ENCODE assay signal across 14 mouse cellular contexts in the genomic region with DNA sequence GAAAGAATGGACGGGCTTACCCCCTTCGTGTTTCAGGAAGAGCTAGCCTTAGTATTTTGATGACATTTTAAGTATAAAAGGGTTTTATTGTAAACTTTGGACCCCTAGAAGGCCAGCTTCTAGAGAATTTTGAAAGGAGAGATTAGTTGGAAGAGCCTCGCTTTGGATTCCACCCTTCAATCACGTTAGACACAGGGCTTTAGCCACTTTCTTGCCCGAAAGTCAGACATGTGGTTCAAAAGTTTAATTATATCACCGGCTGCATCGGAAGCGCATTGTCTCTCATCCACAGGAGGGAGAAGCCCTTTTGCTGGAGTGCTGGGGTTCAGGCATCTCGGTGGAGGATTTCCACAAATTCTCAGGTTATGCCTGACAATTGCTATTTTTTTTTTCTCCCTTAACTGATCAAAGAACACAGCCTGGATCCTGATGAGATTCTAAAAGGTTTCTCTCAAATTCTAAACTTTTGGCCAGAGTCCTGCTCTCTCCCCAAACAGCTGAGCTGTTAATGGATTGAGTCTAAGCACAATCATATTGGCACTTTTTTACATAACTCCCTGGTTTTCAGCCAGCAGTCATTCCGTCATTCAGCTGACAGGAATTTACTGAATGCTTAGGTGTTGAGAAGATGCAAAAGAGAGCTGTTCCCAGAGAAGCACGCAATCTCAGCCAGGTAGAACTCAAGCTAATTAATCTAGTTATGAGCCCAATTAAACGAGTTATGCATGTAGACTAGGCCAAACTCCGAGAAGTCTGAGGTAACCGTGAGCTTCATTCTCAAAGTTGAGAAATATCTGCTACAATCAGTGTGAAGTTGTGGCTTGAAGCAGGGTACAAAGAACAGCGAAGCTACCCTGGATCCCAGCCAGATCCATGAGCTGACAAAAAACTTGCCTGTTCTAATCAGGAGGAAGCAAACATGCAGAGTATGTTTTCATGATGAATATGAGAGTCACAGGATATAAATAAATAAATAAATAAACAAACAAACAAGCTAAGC.
A peak's percentile ranks its signal among the peaks of the same experiment; 100 is the strongest.
DNase-seq lines count a peak whose midpoint lies in the region; ATAC-seq and TF ChIP-seq lines count a peak whose summit lies in the region.
"Had no signal": no experiment of that assay in that cellular context is flagged by ENCODE, and none has a peak within 500 bp of the region (broad histone marks: within the 10 kb centered on the region; RNA-seq: fewer than 3 reads in every experiment).

No protein-coding gene starts in this region.

- no peak overlapping the region for H3K4me3 ChIP-seq in kidney, adult 2 months (ENCODE audit: insufficient read depth, low read depth, low read length)
- H3K4me3 ChIP-seq in midbrain, embryonic 10.5 days, result peak overlapping the region; percentile 31; the same call in 1 of the 2 replicates
- H3K4me3 ChIP-seq in midbrain, postnatal 0 days (ENCODE audit: low read depth, low read length), result no peak overlapping the region
- no peak overlapping the region for H3K4me3 ChIP-seq in forebrain, embryonic 15.5 days
- no peak overlapping the region for H3K4me3 ChIP-seq in intestine, embryonic 16.5 days (ENCODE audit: low read length)
- H3K4me3 ChIP-seq in cerebellum, adult 2 months (replicated peaks; ENCODE audit: insufficient read depth, low read depth, low read length), result no peak overlapping the region
- H3K4me3 ChIP-seq: midbrain, embryonic 12.5 days; neural tube, embryonic 13.5 days had no signal

- no peak overlapping the region for H3K27ac ChIP-seq in kidney, adult 2 months (ENCODE audit: insufficient read depth, low read depth, low read length)
- no peak overlapping the region for H3K27ac ChIP-seq in midbrain, embryonic 10.5 days (replicated peaks)
- H3K27ac ChIP-seq in midbrain, postnatal 0 days (ENCODE audit: low read depth, low read length), result no peak overlapping the region
- no peak overlapping the region for H3K27ac ChIP-seq in forebrain, embryonic 15.5 days (replicated peaks)
- H3K27ac ChIP-seq in intestine, embryonic 16.5 days (ENCODE audit: low read length), result no peak overlapping the region
- no peak overlapping the region for H3K27ac ChIP-seq in cerebellum, adult 2 months (ENCODE audit: insufficient read depth, low read length)
- H3K27ac ChIP-seq: midbrain, embryonic 12.5 days; neural tube, embryonic 13.5 days had no signal

- 56% methylated on average over 15 of the region's 15 CpGs for WGBS in kidney, adult 2 months
- WGBS in midbrain, embryonic 10.5 days, result 20% methylated on average over 15 of the region's 15 CpGs
- WGBS in midbrain, postnatal 0 days, result 29% methylated on average over 15 of the region's 15 CpGs
- 12% methylated on average over 15 of the region's 15 CpGs for WGBS in forebrain, embryonic 15.5 days
- WGBS in intestine, embryonic 16.5 days, result 53% methylated on average over 15 of the region's 15 CpGs
- 32% methylated on average over 15 of the region's 15 CpGs for WGBS in cerebellum, adult 2 months

- no peak for ATAC-seq in midbrain, postnatal 0 days (ENCODE audit: low FRiP score)
- ATAC-seq in forebrain, embryonic 15.5 days (replicated peaks), result no peak
- ATAC-seq in intestine, embryonic 16.5 days, result no peak

- H3K9ac ChIP-seq in midbrain, postnatal 0 days (replicated peaks; ENCODE audit: low read length, poor library complexity, severe bottlenecking), result no peak overlapping the region
- H3K9ac ChIP-seq in forebrain, embryonic 15.5 days (replicated peaks), result peak overlapping the region; percentile 17
- H3K9ac ChIP-seq in intestine, embryonic 16.5 days (ENCODE audit: low read depth, low read length), result no peak overlapping the region
- H3K9ac ChIP-seq: midbrain, embryonic 12.5 days; neural tube, embryonic 13.5 days had no signal

- no peaks in the 10 kb centered on the region for H3K9me3 ChIP-seq in midbrain, embryonic 10.5 days (replicated peaks)
- H3K9me3 ChIP-seq in midbrain, postnatal 0 days (ENCODE audit: low read length), result no peaks in the 10 kb centered on the region
- H3K9me3 ChIP-seq in forebrain, embryonic 15.5 days, result no peaks in the 10 kb centered on the region
- H3K9me3 ChIP-seq in intestine, embryonic 16.5 days (ENCODE audit: control insufficient read depth, low read length), result no peaks in the 10 kb centered on the region
- H3K9me3 ChIP-seq: midbrain, embryonic 12.5 days; neural tube, embryonic 13.5 days had no signal

- no peak for TF ChIP-seq POLR2A in kidney, adult 2 months (IDR thresholded peaks at IDR 0.05; ENCODE audit: low read depth, low read length)
- no peak for TF ChIP-seq POLR2A in cerebellum, adult 2 months (IDR thresholded peaks at IDR 0.05; ENCODE audit: borderline replicate concordance, insufficient read depth, low read length)

- H3K4me1 ChIP-seq in kidney, adult 2 months (ENCODE audit: control insufficient read depth, insufficient read depth, low read length), result peaks cover 3% of the 10 kb centered on the region; the same call in 1 of the 2 replicates
- H3K4me1 ChIP-seq in midbrain, embryonic 10.5 days, result peaks cover 93% of the 10 kb centered on the region
- peaks cover 4% of the 10 kb centered on the region; the same call in 1 of the 2 replicates for H3K4me1 ChIP-seq in midbrain, postnatal 0 days (ENCODE audit: insufficient read depth, low read length)
- peaks cover 22% of the 10 kb centered on the region for H3K4me1 ChIP-seq in forebrain, embryonic 15.5 days
- peaks cover 3% of the 10 kb centered on the region; the same call in 1 of the 2 replicates for H3K4me1 ChIP-seq in intestine, embryonic 16.5 days (ENCODE audit: control insufficient read depth, insufficient read depth, low read length)
- H3K4me1 ChIP-seq in cerebellum, adult 2 months (ENCODE audit: control insufficient read depth, insufficient read depth, low read length), result no peaks in the 10 kb centered on the region

- TF ChIP-seq CTCF in kidney, adult 2 months (conservative IDR thresholded peaks at IDR 0.05; ENCODE audit: insufficient read depth, insufficient read length, low read depth, low read length), result no peak
- TF ChIP-seq CTCF in midbrain, postnatal 0 days (IDR thresholded peaks at IDR 0.05), result no peak
- no peak for TF ChIP-seq CTCF in cerebellum, adult 2 months (IDR thresholded peaks at IDR 0.05; ENCODE audit: borderline replicate concordance, insufficient read depth, low read depth, low read length)

- DNase-seq in kidney, adult 2 months, result peak; percentile 19
- no peak for DNase-seq in kidney, postnatal 10 days
- DNase-seq in midbrain, embryonic 10.5 days (ENCODE audit: low spot score), result no peak
- DNase-seq in midbrain, postnatal 0 days (ENCODE audit: low spot score), result no peak
- no peak for DNase-seq in cerebellum, adult 2 months
- DNase-seq: adrenal gland, postnatal 14 days; layer of hippocampus, adult 9-11 months; lung, adult 2 months; thymus, postnatal 4 days had no signal

- no peaks in the 10 kb centered on the region for H3K36me3 ChIP-seq in kidney, adult 2 months (ENCODE audit: control insufficient read depth, insufficient read depth, low read length)
- no peaks in the 10 kb centered on the region for H3K36me3 ChIP-seq in midbrain, embryonic 10.5 days
- H3K36me3 ChIP-seq in midbrain, postnatal 0 days (ENCODE audit: insufficient read depth, low read length), result no peaks in the 10 kb centered on the region
- H3K36me3 ChIP-seq in forebrain, embryonic 15.5 days, result no peaks in the 10 kb centered on the region
- no peaks in the 10 kb centered on the region for H3K36me3 ChIP-seq in intestine, embryonic 16.5 days (ENCODE audit: control insufficient read depth, insufficient read depth, low read length)
- H3K36me3 ChIP-seq: midbrain, embryonic 12.5 days; neural tube, embryonic 13.5 days had no signal

- no peak overlapping the region for H3K4me2 ChIP-seq in midbrain, postnatal 0 days (ENCODE audit: low read depth, low read length, poor library complexity, severe bottlenecking)
- peak overlapping the region; percentile 15 for H3K4me2 ChIP-seq in forebrain, embryonic 15.5 days (replicated peaks)
- H3K4me2 ChIP-seq in intestine, embryonic 16.5 days (ENCODE audit: low read depth, low read length), result no peak overlapping the region
- H3K4me2 ChIP-seq: neural tube, embryonic 13.5 days had no signal

- H3K27me3 ChIP-seq in kidney, adult 2 months (replicated peaks; ENCODE audit: control insufficient read depth, insufficient read depth, low read length), result no peaks in the 10 kb centered on the region; the same call in 1 of the 2 replicates
- peaks cover 86% of the 10 kb centered on the region for H3K27me3 ChIP-seq in midbrain, embryonic 10.5 days (ENCODE audit: low read depth, poor library complexity, severe bottlenecking)
- H3K27me3 ChIP-seq in midbrain, postnatal 0 days (ENCODE audit: insufficient read depth, low read length), result no peaks in the 10 kb centered on the region
- peaks cover 9% of the 10 kb centered on the region for H3K27me3 ChIP-seq in forebrain, embryonic 15.5 days
- H3K27me3 ChIP-seq in intestine, embryonic 16.5 days (replicated peaks; ENCODE audit: control insufficient read depth, insufficient read depth, low read length), result no peaks in the 10 kb centered on the region
- no peaks in the 10 kb centered on the region for H3K27me3 ChIP-seq in cerebellum, adult 2 months (ENCODE audit: control insufficient read depth, insufficient read depth, low read length)
- H3K27me3 ChIP-seq: CH12.LX; neural tube, embryonic 13.5 days had no signal
